Mouse (Mus musculus) CH12.LX (cell line): Measurements from ENCODE around the gene Gm20388. TPM values are rescaled to one million over a fixed set of nuclear protein-coding genes. Genes with fewer than 3 reads are reported as not detected.

ENCODE experiments used
- DNase-seq: peaks from one replicate; pipeline ENCODE4 v3.0.0-alpha.2; 2013; ENCODE audit errors: extremely low read depth
- H3K27ac ChIP-seq: 2 replicates; pipeline ENCODE4 v1.5.1; 2012; ENCODE audit warnings: low read depth, mild to moderate bottlenecking, control low read depth, moderate library complexity; ENCODE audit not compliant: insufficient read depth
- H3K27me3 ChIP-seq: replicated peaks from 2 replicates; pipeline ENCODE3; 2012; ENCODE audit warnings: inconsistent platforms
- H3K36me3 ChIP-seq, 2 experiments: replicated peaks in 1 of 2; 2 replicates each; pipeline versions ENCODE3 to v1.6.1; 2012; ENCODE audit warnings: inconsistent platforms in 1 of 2, low read length in 1 of 2, mild to moderate bottlenecking in 1 of 2, mixed read lengths in 1 of 2, moderate library complexity in 1 of 2; ENCODE audit not compliant: control insufficient read depth in 1 of 2, insufficient read depth in 1 of 2
- H3K4me1 ChIP-seq, 2 experiments: 2 replicates each; pipeline ENCODE4 v1.6.1; 2012; ENCODE audit warnings: inconsistent platforms in 1 of 2, moderate library complexity in 1 of 2; ENCODE audit not compliant: insufficient read depth in 2 of 2, control insufficient read depth in 1 of 2
- H3K4me2 ChIP-seq: 2 replicates; pipeline ENCODE4 v1.6.1; 2012; ENCODE audit warnings: low read depth, mild to moderate bottlenecking, control low read depth; ENCODE audit not compliant: poor library complexity, insufficient read depth, severe bottlenecking
- H3K4me3 ChIP-seq, 3 experiments: fragments of 150-350 bp in 1 of 3; sonication (generic) in 1 of 3; replicated peaks in 1 of 3; 2 replicates each; pipeline versions ENCODE3 to v1.5.1; 2011 to 2012; ENCODE audit warnings: low read depth in 2 of 3, low read length in 2 of 3, mild to moderate bottlenecking in 2 of 3, moderate library complexity in 2 of 3, control low read depth in 1 of 3, improper control_type of control experiment in 1 of 3, inconsistent platforms in 1 of 3, mixed read lengths in 1 of 3; ENCODE audit not compliant: poor library complexity in 1 of 3
- H3K79me2 ChIP-seq: replicated peaks from 2 replicates; pipeline ENCODE4 v1.6.1; 2012; ENCODE audit warnings: mild to moderate bottlenecking, moderate library complexity; ENCODE audit not compliant: control insufficient read depth, poor library complexity, insufficient read depth, severe bottlenecking; ENCODE audit errors: extremely low read depth
- H3K9ac ChIP-seq: 2 replicates; pipeline ENCODE4 v1.6.1; 2012; ENCODE audit warnings: low read depth, mild to moderate bottlenecking, control low read depth, moderate library complexity; ENCODE audit not compliant: insufficient read depth
- H3K9me3 ChIP-seq: replicated peaks from 2 replicates; pipeline ENCODE3; 2012; ENCODE audit warnings: low read length, inconsistent platforms, mixed read lengths
- BHLHE40 ChIP-seq: IDR thresholded peaks from 2 replicates; pipeline ENCODE4 v1.6.1; 2011; ENCODE audit warnings: mild to moderate bottlenecking, low read depth, low read length, improper control_type of control experiment
- CTCF ChIP-seq, 2 experiments: IDR thresholded peaks in 1 of 2; conservative IDR thresholded peaks in 1 of 2; 2 replicates each; pipeline ENCODE4 v1.5.1; 2011 to 2012; ENCODE audit warnings: low read depth in 2 of 2, low read length in 2 of 2, improper control_type of control experiment in 1 of 2, inconsistent platforms in 1 of 2, mild to moderate bottlenecking in 1 of 2, moderate library complexity in 1 of 2
- EP300 ChIP-seq: IDR thresholded peaks from 2 replicates; pipeline ENCODE4 v1.6.1; 2011; ENCODE audit warnings: low read length, improper control_type of control experiment
- GABPA ChIP-seq: IDR thresholded peaks from 2 replicates; pipeline ENCODE4 v1.6.1; 2012; ENCODE audit warnings: low read depth, low read length, improper control_type of control experiment, inconsistent platforms; ENCODE audit not compliant: insufficient replicate concordance
- HCFC1 ChIP-seq: IDR thresholded peaks from 2 replicates; pipeline ENCODE4 v1.6.1; 2012; ENCODE audit warnings: low read depth, mild to moderate bottlenecking, inconsistent platforms, low read length, improper control_type of control experiment
- IRF4 ChIP-seq: IDR thresholded peaks from 2 replicates; pipeline ENCODE4 v1.6.1; 2014; ENCODE audit warnings: low read depth, mild to moderate bottlenecking, inconsistent platforms, low read length, improper control_type of control experiment
- JUND ChIP-seq: conservative IDR thresholded peaks from 2 replicates; pipeline ENCODE4 v1.6.1; 2011; ENCODE audit warnings: low read depth, low read length, improper control_type of control experiment
- KAT2A ChIP-seq: IDR thresholded peaks from 2 replicates; pipeline ENCODE4 v1.6.1; 2012; ENCODE audit warnings: low read length, improper control_type of control experiment, inconsistent platforms; ENCODE audit not compliant: insufficient replicate concordance
- MAFK ChIP-seq: IDR thresholded peaks from 2 replicates; pipeline ENCODE4 v1.6.1; 2011; ENCODE audit warnings: low read length, improper control_type of control experiment; ENCODE audit not compliant: insufficient replicate concordance
- MXI1 ChIP-seq: IDR thresholded peaks from 2 replicates; pipeline ENCODE4 v1.6.1; 2011; ENCODE audit warnings: mild to moderate bottlenecking, low read depth, low read length, improper control_type of control experiment
- MYC ChIP-seq: IDR thresholded peaks from 2 replicates; pipeline ENCODE4 v1.6.1; 2011; ENCODE audit warnings: low read depth, mild to moderate bottlenecking, improper control_type of control experiment, low read length
- POLR2A ChIP-seq: IDR thresholded peaks from 2 replicates; pipeline ENCODE4 v1.6.1; 2011; ENCODE audit warnings: low read depth, mild to moderate bottlenecking, improper control_type of control experiment, low read length
- POLR2AphosphoS2 ChIP-seq: IDR thresholded peaks from 2 replicates; pipeline ENCODE4 v1.6.1; 2011; ENCODE audit warnings: low read depth, low read length, improper control_type of control experiment
- RAD21 ChIP-seq: IDR thresholded peaks from 2 replicates; pipeline ENCODE4 v1.6.1; 2011; ENCODE audit warnings: low read depth, mild to moderate bottlenecking, low read length, improper control_type of control experiment, moderate library complexity
- RCOR1 ChIP-seq: conservative IDR thresholded peaks from 2 replicates; pipeline ENCODE4 v1.6.1; 2012; ENCODE audit warnings: low read depth, mild to moderate bottlenecking, inconsistent platforms, low read length, improper control_type of control experiment
- SMC3 ChIP-seq: IDR thresholded peaks from 2 replicates; pipeline ENCODE4 v1.6.1; 2011; ENCODE audit warnings: low read depth, low read length, improper control_type of control experiment
- UBTF ChIP-seq: IDR thresholded peaks from 2 replicates; pipeline ENCODE4 v1.6.1; 2012; ENCODE audit warnings: low read depth, mild to moderate bottlenecking, inconsistent platforms, low read length, improper control_type of control experiment, moderate library complexity
- USF2 ChIP-seq: conservative IDR thresholded peaks from 2 replicates; pipeline ENCODE4 v1.6.1; 2011; ENCODE audit warnings: low read depth, low read length, improper control_type of control experiment
- ZC3H11A ChIP-seq: IDR thresholded peaks from 2 replicates; pipeline ENCODE4 v1.6.1; 2012; ENCODE audit warnings: low read depth, mild to moderate bottlenecking, inconsistent platforms, low read length, improper control_type of control experiment
- ZNF384 ChIP-seq: IDR thresholded peaks from 2 replicates; pipeline ENCODE4 v1.6.1; 2012; ENCODE audit warnings: low read depth, low read length, improper control_type of control experiment, inconsistent platforms
- dilution Hi-C: fragments of 300-500 bp; cut with MboI; formaldehyde crosslinking; loops from 2 replicates; pipeline ENCODE4 v1.14.3; 2020; ENCODE audit warnings: low sequenced_read_pairs; ENCODE audit not compliant: extremely low pct_unique_long_range_greater_than_20kb, extremely low pct_ligation_motif_present
- in situ Hi-C: fragments of 300-500 bp; cut with MboI; formaldehyde crosslinking; loops from 3 replicates; pipeline ENCODE4 v1.14.3; 2019; ENCODE audit warnings: low sequenced_read_pairs, low pct_ligation_motif_present, low pct_unique_long_range_greater_than_20kb, mixed read lengths
- polyA plus RNA-seq: library from polyadenylated mRNA; unstranded; fragments of >175 nt; gene quantifications from 2 replicates; pipeline ENCODE4 v1.2.1, GENCODE M21; 2012; ENCODE audit warnings: low read depth; ENCODE audit not compliant: insufficient read length
- total RNA-seq, 2 experiments: library from RNA; depleted of rRNA; stranded (reverse); fragments of 300-350 nt in 1 of 2; fragments of >200 nt in 1 of 2; gene quantifications; 2 replicates each; pipeline ENCODE4 v1.2.3; 2012 to 2014

Gene Gm20388
- total and polyA plus RNA-seq, 3 experiments = 14.8 to 26.3 (median 22.2) TPM

GRCm38 (mm10) chr8:124289481-124290050 lies 4378.9 kb downstream of the Gm20388 start:
- Histone ChIP-seq H3K4me2 (no peak overlapping the region), H3K36me3 (peaks cover 2 to 32% of the 10 kb centered on the region in 2 experiments), H3K27ac (no peak overlapping the region), H3K79me2 (no peaks in the 10 kb centered on the region; the same call in 1 of the 2 replicates), H3K4me1 (peaks cover 22 to 52% of the 10 kb centered on the region in 2 experiments), H3K27me3 (no peaks in the 10 kb centered on the region), H3K9ac (no peak overlapping the region), H3K4me3 (no peak overlapping the region), H3K9me3 (no peaks in the 10 kb centered on the region)
- DNase-seq = no peak
- in situ Hi-C loops (loop anchor here (10.0 kb wide), 1 partner anchor 205 kb away; no protein-coding TSS in a partner anchor), dilution Hi-C loops (no loop called here)
- TF ChIP-seq UBTF (no peak), BHLHE40 (no peak), ZC3H11A (no peak), HCFC1 (no peak), MYC (no peak), ZNF384 (no peak), GABPA (no peak), POLR2A (no peak), EP300 (no peak), CTCF (conservative IDR thresholded peaks at IDR 0.05 in 1 of 2, IDR thresholded peaks at IDR 0.05 in 1 of 2; ENCODE audit: low read depth in 2 of 2, low read length in 2 of 2) (no peak), RCOR1 (no peak), MAFK (no peak), KAT2A (no peak), MXI1 (no peak), JUND (no peak), USF2 (no peak), IRF4 (no peak), POLR2AphosphoS2 (no peak)

GRCm38 (mm10) chr8:124290911-124291691 lies 4380.5 kb downstream of the Gm20388 start:
- TF ChIP-seq SMC3 (peak; percentile 69), RAD21 (peak; percentile 62), BHLHE40 (no peak), CTCF (conservative IDR thresholded peaks at IDR 0.05 in 1 of 2, IDR thresholded peaks at IDR 0.05 in 1 of 2; ENCODE audit: low read depth in 2 of 2, low read length in 2 of 2) (peak in 1 of 2 experiments; percentile 58; a peak in 3 of 4 replicates)
- TF ChIP-seq, all 38 proteins: peak for 3
- peaks cover 11 to 44% of the 10 kb centered on the region in 2 experiments for H3K4me1 ChIP-seq
- dilution Hi-C loops (no loop called here), in situ Hi-C loops (no loop called here)
- DNase-seq = no peak
- H3K4me3 ChIP-seq = no peak overlapping the region
- no peaks in the 10 kb centered on the region; the same call in 1 of the 2 replicates for H3K79me2 ChIP-seq
- H3K9me3 ChIP-seq = no peaks in the 10 kb centered on the region
- H3K27me3 ChIP-seq = no peaks in the 10 kb centered on the region
- no peak overlapping the region for H3K4me2 ChIP-seq
- H3K36me3 ChIP-seq = peaks cover 2 to 44% of the 10 kb centered on the region in 2 experiments
- H3K27ac ChIP-seq = no peak overlapping the region
- no peak overlapping the region for H3K9ac ChIP-seq
